Mouse (Mus musculus): ENCODE measurements around the gene Ccr10.

DNA sequence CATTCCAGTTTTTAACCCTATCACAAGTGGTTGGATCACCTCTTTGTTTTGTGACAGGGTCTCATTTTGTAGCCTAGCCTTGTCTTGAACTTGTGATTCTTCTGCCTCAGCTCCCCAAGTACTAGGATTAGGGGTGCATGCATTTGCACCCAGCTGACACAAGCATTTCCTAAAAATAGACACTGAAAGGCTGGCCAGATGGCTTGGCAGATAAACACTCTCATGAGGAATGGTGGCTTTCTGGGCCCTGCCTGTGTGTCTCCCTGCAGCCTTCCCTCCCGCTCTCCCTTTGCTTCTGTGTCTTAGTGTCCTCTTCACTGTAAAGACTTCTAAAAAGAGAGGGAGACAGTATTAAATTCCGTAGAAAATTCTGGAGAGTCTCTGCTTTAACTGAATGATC, 44.1 kb downstream of the Ccr10 start:
- no peak for TF ChIP-seq CTCF (IDR thresholded peaks at IDR 0.05; ENCODE audit: low read depth, low read length)
- no peak for TF ChIP-seq EP300 (IDR thresholded peaks at IDR 0.05; ENCODE audit: insufficient read depth, low read depth, low read length)
- no peak for TF ChIP-seq POLR2A (IDR thresholded peaks at IDR 0.05; ENCODE audit: insufficient read depth, low read length)

All from ES-Bruce4 (cell line).